Comparison of ENCODE assay signal across 8 mouse cellular contexts in the genomic region with DNA sequence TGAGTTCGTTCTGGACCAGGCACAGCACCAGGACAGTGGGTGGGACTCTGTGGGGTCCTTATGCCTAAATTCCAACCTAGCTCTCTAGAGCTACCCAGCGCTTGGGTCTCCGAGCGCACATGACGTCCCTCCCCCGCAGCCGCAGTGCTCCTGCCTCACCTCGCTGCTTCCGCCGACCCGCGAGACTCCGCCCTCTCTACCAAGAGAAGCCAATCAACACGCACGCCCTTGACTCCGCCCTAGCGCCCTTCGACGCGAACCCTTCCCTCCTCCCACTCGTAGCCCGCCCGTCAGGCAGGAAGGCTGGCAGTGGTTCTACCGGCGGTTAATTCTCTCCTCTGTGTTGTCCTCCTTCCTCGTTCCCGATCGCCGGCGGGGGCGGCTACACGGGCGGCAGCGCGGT. TPM values are rescaled to one million over a fixed set of nuclear protein-coding genes. Genes with fewer than 3 reads are reported as not detected.
DNase-seq lines count a peak whose midpoint lies in the region; ATAC-seq and TF ChIP-seq lines count a peak whose summit lies in the region.

A gene (plus strand): TSS at position 252 of the 403 bp plus-strand sequence.

- peak within 1 kb of the TSS; percentile 81 for H3K4me3 ChIP-seq in C2C12 (ENCODE audit: insufficient read depth, poor library complexity, severe bottlenecking)
- peak within 1 kb of the TSS; percentile 79 for H3K4me3 ChIP-seq in erythroblast, embryonic 14.5 days (replicated peaks)
- H3K4me3 ChIP-seq in heart, embryonic 11.5 days (ENCODE audit: low read depth, low read length): peak within 1 kb of the TSS; percentile 96
- H3K4me3 ChIP-seq in kidney, embryonic 16.5 days (ENCODE audit: low read length): peak within 1 kb of the TSS; percentile 99
- peak within 1 kb of the TSS; percentile 94 for H3K4me3 ChIP-seq in liver, adult 2 months (ENCODE audit: insufficient read depth, low read depth, low read length)
- peak within 1 kb of the TSS; percentile 88 for H3K4me3 ChIP-seq in myocyte

- peaks cover 34% of the 10 kb centered on the region for H3K4me1 ChIP-seq in erythroblast, embryonic 14.5 days (ENCODE audit: control insufficient read depth)
- peaks cover 13% of the 10 kb centered on the region for H3K4me1 ChIP-seq in heart, embryonic 11.5 days (ENCODE audit: control insufficient read depth, insufficient read depth, low read length)
- peaks cover 23% of the 10 kb centered on the region for H3K4me1 ChIP-seq in kidney, embryonic 16.5 days (ENCODE audit: insufficient read depth, low read length)
- H3K4me1 ChIP-seq in liver, adult 2 months (ENCODE audit: control insufficient read depth, insufficient read depth, low read length): no peaks in the 10 kb centered on the region; the same call in 1 of the 2 replicates

- H3K36me3 ChIP-seq in C2C12 (ENCODE audit: control insufficient read depth, insufficient read depth) (peaks cover 14% of the 10 kb centered on the region), myocyte (ENCODE audit: control insufficient read depth, insufficient read depth) (no peaks in the 10 kb centered on the region)
- peaks cover 30% of the 10 kb centered on the region for H3K36me3 ChIP-seq in erythroblast, embryonic 14.5 days (ENCODE audit: control insufficient read depth)
- H3K36me3 ChIP-seq in heart, embryonic 11.5 days (ENCODE audit: control insufficient read depth, insufficient read depth, low read length): no peaks in the 10 kb centered on the region; the same call in 1 of the 2 replicates
- H3K36me3 ChIP-seq in kidney, embryonic 16.5 days (ENCODE audit: insufficient read depth, low read length): 0 out of 2 replicates have a peak, but pooled peaks cover 3% of the 10 kb centered on the region
- H3K36me3 ChIP-seq in liver, adult 2 months (ENCODE audit: control insufficient read depth, insufficient read depth, low read length): no peaks in the 10 kb centered on the region
- H3K36me3 ChIP-seq in splenic B cell, adult 2 months (ENCODE audit: control insufficient read depth, insufficient read depth, low read length, poor library complexity, severe bottlenecking): 0 out of 2 replicates have a peak, but pooled peaks cover 1% of the 10 kb centered on the region

- peak within 1 kb of the TSS; percentile 93 for H3K27ac ChIP-seq in heart, embryonic 11.5 days (ENCODE audit: low read depth, low read length)
- peak within 1 kb of the TSS; percentile 95 for H3K27ac ChIP-seq in kidney, embryonic 16.5 days (ENCODE audit: low read length)
- peak within 1 kb of the TSS; percentile 70 for H3K27ac ChIP-seq in liver, adult 2 months (replicated peaks; ENCODE audit: insufficient read depth, low read depth, low read length)

- peaks cover 43% of the 10 kb centered on the region for H3K79me3 ChIP-seq in C2C12 (ENCODE audit: low read depth)

- peak; percentile 85; the same call in 1 of the 2 replicates for TF ChIP-seq POLR2A in brain, embryonic 14.5 days (IDR thresholded peaks at IDR 0.05; ENCODE audit: borderline replicate concordance, extremely low read depth, insufficient read depth, insufficient read length, poor library complexity, severe bottlenecking)
- TF ChIP-seq POLR2A in liver, adult 2 months (IDR thresholded peaks at IDR 0.05; ENCODE audit: extremely low read depth, insufficient read depth, low read length): peak; percentile 96
- TF ChIP-seq POLR2A in myocyte (IDR thresholded peaks at IDR 0.05; ENCODE audit: insufficient read length, low read depth): peak; percentile 98

- peak; percentile 98 for DNase-seq in brain, embryonic 14.5 days (ENCODE audit: low read depth)
- DNase-seq in liver, adult 2 months (ENCODE audit: extremely low read depth, low read depth, low spot score): peak; percentile 88
- DNase-seq in splenic B cell, adult 2 months (ENCODE audit: low read depth, low spot score): peak; percentile 97

- TF ChIP-seq CTCF in C2C12 (IDR thresholded peaks at IDR 0.05; ENCODE audit: control insufficient read depth, insufficient read depth, insufficient read length): no peak
- TF ChIP-seq CTCF in brain, embryonic 14.5 days (IDR thresholded peaks at IDR 0.05; ENCODE audit: borderline replicate concordance, extremely low read depth, insufficient read depth, insufficient read length): no peak
- no peak for TF ChIP-seq CTCF in liver, adult 2 months (IDR thresholded peaks at IDR 0.05; ENCODE audit: low read depth, low read length)

- H3K27me3 ChIP-seq in C2C12 (ENCODE audit: control insufficient read depth, insufficient read depth, insufficient read length) (no peaks in the 10 kb centered on the region), myocyte (ENCODE audit: control insufficient read depth, insufficient read depth, insufficient read length) (no peaks in the 10 kb centered on the region)
- 0 out of 2 replicates have a peak, but pooled peaks cover 2% of the 10 kb centered on the region for H3K27me3 ChIP-seq in erythroblast, embryonic 14.5 days (ENCODE audit: control insufficient read depth)
- H3K27me3 ChIP-seq in heart, embryonic 11.5 days (ENCODE audit: control insufficient read depth, insufficient read depth, low read length): no peaks in the 10 kb centered on the region
- no peaks in the 10 kb centered on the region for H3K27me3 ChIP-seq in kidney, embryonic 16.5 days (ENCODE audit: insufficient read depth, low read length)
- no peaks in the 10 kb centered on the region for H3K27me3 ChIP-seq in liver, adult 2 months (ENCODE audit: control insufficient read depth, insufficient read depth, low read length)
- H3K27me3 ChIP-seq in splenic B cell, adult 2 months (ENCODE audit: control insufficient read depth, insufficient read depth, low read length, poor library complexity, severe bottlenecking): no peaks in the 10 kb centered on the region

- H3K4me2 ChIP-seq in heart, embryonic 11.5 days: peak within 1 kb of the TSS; percentile 77
- H3K4me2 ChIP-seq in kidney, embryonic 16.5 days (replicated peaks; ENCODE audit: low read depth, low read length): peak within 1 kb of the TSS; percentile 78
- H3K4me2 ChIP-seq in myocyte (ENCODE audit: low read depth): peak within 1 kb of the TSS; percentile 89

- peak within 1 kb of the TSS; percentile 94 for H3K9ac ChIP-seq in heart, embryonic 11.5 days (ENCODE audit: low read depth, low read length)
- H3K9ac ChIP-seq in kidney, embryonic 16.5 days (replicated peaks; ENCODE audit: low read length): peak within 1 kb of the TSS; percentile 97
- H3K9ac ChIP-seq in liver, adult 2 months (ENCODE audit: low read depth, low read length): peak within 1 kb of the TSS; percentile 94

- H3K9me3 ChIP-seq in erythroblast, embryonic 14.5 days (ENCODE audit: control insufficient read depth, low read length): no peaks in the 10 kb centered on the region
- H3K9me3 ChIP-seq in heart, embryonic 11.5 days (replicated peaks; ENCODE audit: control insufficient read depth, low read length): no peaks in the 10 kb centered on the region
- no peaks in the 10 kb centered on the region for H3K9me3 ChIP-seq in kidney, embryonic 16.5 days (ENCODE audit: low read length)

- H3ac ChIP-seq in C2C12 (ENCODE audit: control insufficient read depth, insufficient read length, low read depth): peak within 1 kb of the TSS; percentile 97
- H3ac ChIP-seq in myocyte (ENCODE audit: control insufficient read depth, insufficient read length): peak within 1 kb of the TSS; percentile 68

- peak; percentile 98 for ATAC-seq in heart, embryonic 11.5 days (replicated peaks; ENCODE audit: insufficient number of reproducible peaks, low FRiP score, low TSS enrichment)
- peak; percentile 99 for ATAC-seq in kidney, embryonic 16.5 days (ENCODE audit: low FRiP score, low TSS enrichment)

- H3K79me2 ChIP-seq in C2C12 (ENCODE audit: control insufficient read depth, insufficient read depth) (peaks cover 52% of the 10 kb centered on the region), myocyte (ENCODE audit: control insufficient read depth, insufficient read depth) (peaks cover 46% of the 10 kb centered on the region)
- H3K79me2 ChIP-seq in liver, adult 2 months (ENCODE audit: control insufficient read depth, insufficient read depth, low read length): peaks cover 19% of the 10 kb centered on the region; the same call in 1 of the 2 replicates

- WGBS in heart, embryonic 11.5 days (ENCODE audit: insufficient replicate concordance): under 1% methylated on average over 35 of the region's 35 CpGs
- 0% methylated on average over 35 of the region's 35 CpGs for WGBS in kidney, embryonic 16.5 days
- under 1% methylated on average over 35 of the region's 35 CpGs for WGBS in liver, adult 2 months

TF ChIP-seq in C2C12, 6 proteins besides CTCF, POLR2A, EP300 and RAD21:
- TF ChIP-seq MYOD1 (IDR thresholded peaks at IDR 0.05; ENCODE audit: control insufficient read depth, insufficient read length, low read depth) (no peak), USF1 (IDR thresholded peaks at IDR 0.05; ENCODE audit: low read depth) (peak; percentile 10), CEBPB (IDR thresholded peaks at IDR 0.05; ENCODE audit: low read depth) (no peak), MAX (IDR thresholded peaks at IDR 0.05) (peak; percentile 75)

TF ChIP-seq in myocyte, 11 proteins besides CTCF, POLR2A, EP300 and RAD21:
- TF ChIP-seq MAX (IDR thresholded peaks at IDR 0.05; ENCODE audit: low read depth): no peak
- TF ChIP-seq E2F4 (IDR thresholded peaks at IDR 0.05; ENCODE audit: insufficient read depth): no peak
- no peak for TF ChIP-seq TCF12 (IDR thresholded peaks at IDR 0.05; ENCODE audit: insufficient read depth, poor library complexity, severe bottlenecking)
- TF ChIP-seq SRF (IDR thresholded peaks at IDR 0.05; ENCODE audit: control insufficient read depth, insufficient read length, low read depth): no peak
- TF ChIP-seq POLR2AphosphoS2 (IDR thresholded peaks at IDR 0.05; ENCODE audit: insufficient read length, low read depth): peak; percentile 97
- peak in 1 of 3 experiments; percentile 57 for TF ChIP-seq MYOG (IDR thresholded peaks at IDR 0.05; ENCODE audit: control insufficient read depth in 1 of 3, insufficient read depth in 1 of 3, insufficient read length in 2 of 3, low read depth in 2 of 3)
- TF ChIP-seq MYOD1 (IDR thresholded peaks at IDR 0.05; ENCODE audit: control insufficient read depth in 1 of 3, insufficient read length in 2 of 3, low read depth in 2 of 3): peak in 1 of 3 experiments; percentile 18

RNA-seq across cellular contexts. Expression of the gene that starts here (rescaled TPM):
- polyA plus RNA-seq in C2C12 (2012; fragmentation: generic; extraction: Trizol): 77.2 TPM
- 160 and 166 TPM in 2 replicates for polyA plus RNA-seq in brain, embryonic 14.5 days (2012; rRNA removed)
- 1.8 and 2.3 TPM in 2 replicates for polyA plus RNA-seq in erythroblast, embryonic 14.5 days (2012)
- polyA plus RNA-seq in heart, embryonic 11.5 days (2014; fragmentation: Nextera tagmentation; extraction: Ambion mirVana): 146 and 165 TPM in 2 replicates
- polyA plus RNA-seq in kidney, embryonic 16.5 days (2015; fragmentation: Nextera tagmentation; extraction: Ambion mirVana): 171 and 172 TPM in 2 replicates
- 81.4 and 91.2 TPM in 2 replicates for total RNA-seq in liver, adult 2 months (2014; rRNA removed)
- polyA plus RNA-seq in liver, adult 2 months (2012; rRNA removed): 42.8 and 50.1 TPM in 2 replicates
- polyA plus RNA-seq in myocyte (2012; fragmentation: generic; extraction: Trizol): 66.7 TPM

Comparison
In these comparisons a context has a peak if more than half of its experiments do, and no peak if none do; other contexts are left out.
1. Peak in every context shown above with its lines: DNase-seq, ATAC-seq, H3K4me3 ChIP-seq and H3K27ac ChIP-seq.
2. RNA of the gene that starts here (polyA plus RNA-seq): 171 to 172 TPM in kidney, embryonic 16.5 days, 160 to 166 TPM in brain, embryonic 14.5 days, 146 to 165 TPM in heart, embryonic 11.5 days, 77.2 TPM in C2C12 (single experiment), 66.7 TPM in myocyte (single experiment) and 42.8 to 50.1 TPM in liver, adult 2 months; 1.8 to 2.3 TPM in erythroblast, embryonic 14.5 days; every median in the first group is over 10 times any median in the second.